Mouse (Mus musculus) granulocyte monocyte progenitor cell, adult 5-6 weeks (primary cell): ENCODE data around the gene Zpld1. TPM values are rescaled to one million over a fixed set of nuclear protein-coding genes. Genes with fewer than 3 reads are reported as not detected.

Source experiments
- ATAC-seq: replicated peaks from 2 replicates; pipeline ENCODE4 v1.8.0; 2016; ENCODE audit warnings: mild to moderate bottlenecking, moderate TSS enrichment, inconsistent platforms; ENCODE audit not compliant: poor library complexity, severe bottlenecking
- total RNA-seq, 2 experiments: library from RNA; stranded (forward) in 1 of 2; stranded (reverse) in 1 of 2; fragments of 200-712, 200-1000 nt in 1 of 2; fragments of >200 nt in 1 of 2; fragmentation: Nextera tagmentation in 1 of 2; gene quantifications; 2 replicates each; pipeline ENCODE4 v1.2.3; 2014 to 2017

Gene Zpld1
- total RNA-seq (2014; fragmentation: Nextera tagmentation) (not detected in 2 replicates), total RNA-seq (2017) (not detected in 2 replicates)

DNA sequence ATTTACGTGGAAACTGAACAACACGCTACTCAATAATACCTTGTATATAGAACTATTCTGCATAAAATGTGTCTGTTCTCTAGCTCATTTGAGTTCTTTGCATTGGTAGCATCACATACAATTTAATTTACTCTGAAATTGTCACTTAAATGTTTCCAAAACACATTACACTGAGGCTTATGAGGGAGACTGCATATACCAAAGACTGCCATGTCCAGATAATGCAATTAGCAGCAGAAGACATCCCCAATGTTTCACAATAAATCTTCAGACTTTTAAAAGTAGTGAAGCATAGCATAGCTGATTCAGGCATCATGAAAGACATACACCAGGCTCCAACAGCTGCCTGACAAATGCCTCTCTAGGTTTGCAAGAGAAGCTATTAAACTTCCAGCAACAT lies at the start of gene Zpld1:
Zpld1 (minus strand) TSS at position 101 of the 400 bp plus-strand sequence.
- no peak for ATAC-seq

DNA sequence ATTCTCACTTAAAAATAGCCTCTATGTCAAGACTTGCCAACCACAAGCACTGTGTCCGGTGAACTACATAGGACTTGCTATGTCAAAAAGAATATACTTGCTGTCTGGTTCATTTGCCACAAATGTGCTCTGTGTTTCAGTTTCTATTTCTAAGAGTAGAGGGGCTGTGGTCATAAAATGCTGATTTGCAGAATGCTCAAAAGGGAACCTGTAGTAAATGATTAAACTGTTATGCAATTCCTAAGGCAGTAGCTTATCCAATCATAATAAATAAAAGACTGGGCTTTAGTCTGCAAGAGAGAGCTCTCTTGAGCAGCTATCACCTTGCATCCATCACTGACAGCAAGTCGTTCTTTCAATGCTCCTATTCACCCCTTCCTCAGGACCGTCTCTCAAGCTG lies 47.9 kb upstream of the Zpld1 start:
- ATAC-seq = no peak

DNA sequence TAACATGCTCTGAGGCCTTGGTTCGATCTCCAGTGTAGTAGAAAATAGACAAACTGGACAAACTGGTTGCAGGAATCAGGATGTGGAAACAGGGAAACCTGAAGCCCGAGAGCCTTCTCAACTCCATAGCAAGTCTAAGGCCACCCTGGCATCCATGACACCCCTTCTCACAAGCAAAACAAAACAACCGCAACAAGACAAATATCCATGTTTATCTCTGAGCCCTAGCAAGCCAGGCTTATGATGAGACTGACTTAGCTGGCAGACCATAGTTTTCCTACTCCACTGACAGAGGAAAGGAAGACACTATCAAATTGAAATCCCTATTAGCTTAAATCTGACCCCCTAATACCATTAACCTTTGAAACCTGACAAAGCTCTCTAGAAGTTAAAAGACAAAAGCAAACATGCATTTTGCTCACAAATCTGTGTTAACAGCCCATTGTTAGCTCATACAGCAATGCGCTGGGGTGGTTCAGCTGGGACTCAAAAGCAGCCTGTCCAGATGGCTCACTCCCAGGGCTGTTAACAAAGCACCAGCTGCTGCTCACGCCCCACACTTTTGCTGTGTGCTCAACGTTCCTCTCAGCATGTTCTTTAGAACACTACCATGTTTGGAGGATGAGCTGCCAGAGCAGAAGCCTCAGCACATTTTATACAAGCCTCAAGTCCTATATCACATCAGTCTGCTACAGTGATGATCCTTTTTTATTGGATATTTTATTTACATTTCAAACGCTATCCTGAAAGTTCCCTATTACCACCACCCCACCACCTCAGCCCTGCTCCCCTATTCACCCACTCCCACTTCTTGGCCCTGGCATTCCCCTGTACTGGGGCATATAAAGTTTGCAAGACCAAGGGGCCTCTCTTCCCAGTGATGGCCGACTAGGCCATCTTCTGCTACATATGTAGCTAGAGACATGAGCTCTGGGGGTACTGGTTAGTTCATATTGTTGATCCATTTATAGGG lies 24.0 kb upstream of the Zpld1 start:
- ATAC-seq = no peak

DNA sequence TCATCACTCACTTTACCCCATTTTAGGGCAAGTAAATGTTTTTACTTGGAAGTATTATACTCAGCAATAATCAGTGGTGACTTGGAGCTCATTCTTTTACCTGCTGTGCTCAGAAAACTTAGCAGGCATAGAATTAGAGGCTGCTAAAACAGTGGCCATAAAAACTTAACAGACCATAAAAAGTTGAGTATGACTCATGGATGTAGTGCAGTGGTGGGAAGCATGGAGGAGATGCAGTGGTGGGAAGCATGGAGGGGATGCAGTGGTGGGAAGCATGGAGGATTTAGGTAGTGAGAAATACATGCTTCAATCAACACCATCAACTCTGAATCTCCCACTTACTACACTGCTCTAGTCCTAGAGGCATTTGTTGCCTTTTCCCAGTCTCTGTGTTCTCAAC lies 19.2 kb upstream of the Zpld1 start:
- ATAC-seq = no peak

DNA sequence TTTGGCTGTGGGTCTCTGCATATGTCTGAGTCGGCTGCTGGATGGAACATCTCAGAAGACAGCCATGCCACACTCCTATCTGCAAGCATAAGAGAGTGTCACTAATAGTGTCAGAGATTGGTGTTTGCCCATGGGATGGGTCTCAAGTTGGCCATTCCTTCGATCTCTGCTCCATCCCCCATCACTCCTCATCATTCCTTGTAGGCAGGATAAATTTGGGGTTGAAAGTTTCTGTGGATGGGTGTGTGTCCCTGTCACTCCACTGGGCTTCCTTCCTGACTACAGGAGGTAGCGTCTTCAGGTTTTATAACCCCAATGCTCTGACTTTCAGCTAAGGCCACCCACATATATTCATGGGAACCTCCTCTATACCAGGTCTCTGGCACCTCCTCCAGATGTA lies 14.3 kb upstream of the Zpld1 start:
- no peak for ATAC-seq

DNA sequence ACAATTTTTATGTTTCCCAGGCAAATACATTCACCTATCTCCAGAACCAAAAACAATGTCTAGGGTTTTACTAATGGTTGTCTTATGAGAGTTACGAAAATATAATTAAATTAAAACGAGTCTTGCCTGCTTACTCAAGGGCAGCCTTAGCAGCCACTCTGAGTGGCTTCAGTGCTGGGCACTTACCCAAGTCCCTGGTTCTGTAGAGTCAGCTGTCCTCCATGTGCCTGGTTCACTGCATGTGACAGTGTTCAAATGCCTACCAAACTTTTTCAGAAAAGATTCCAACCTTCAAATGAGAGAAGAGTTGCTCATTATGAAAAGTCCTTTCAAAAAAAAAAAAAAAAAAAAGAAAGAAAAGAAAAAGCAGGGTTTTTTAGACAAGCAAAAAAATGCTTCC lies 15.1 kb downstream of the Zpld1 start:
- no peak for ATAC-seq

DNA sequence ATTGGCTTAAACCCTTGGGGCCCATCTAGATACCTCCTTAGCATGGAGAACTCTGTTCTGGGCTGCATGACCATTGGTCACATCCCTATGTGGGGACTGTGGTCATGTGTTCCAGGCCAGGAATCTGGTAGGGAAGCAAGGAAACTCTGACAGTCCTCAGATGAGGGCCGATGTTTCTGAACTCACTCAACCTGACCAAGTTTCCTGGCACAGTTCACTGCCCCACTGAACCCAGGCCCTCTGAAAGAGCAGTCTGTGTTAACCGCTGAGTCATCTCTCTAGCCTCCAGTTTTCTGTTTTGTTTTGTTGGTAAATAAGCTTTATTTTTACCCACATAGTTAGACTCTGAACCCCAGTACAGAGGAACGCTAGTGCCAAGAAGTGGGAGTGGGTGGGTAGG lies 20.3 kb downstream of the Zpld1 start:
- no peak for ATAC-seq

DNA sequence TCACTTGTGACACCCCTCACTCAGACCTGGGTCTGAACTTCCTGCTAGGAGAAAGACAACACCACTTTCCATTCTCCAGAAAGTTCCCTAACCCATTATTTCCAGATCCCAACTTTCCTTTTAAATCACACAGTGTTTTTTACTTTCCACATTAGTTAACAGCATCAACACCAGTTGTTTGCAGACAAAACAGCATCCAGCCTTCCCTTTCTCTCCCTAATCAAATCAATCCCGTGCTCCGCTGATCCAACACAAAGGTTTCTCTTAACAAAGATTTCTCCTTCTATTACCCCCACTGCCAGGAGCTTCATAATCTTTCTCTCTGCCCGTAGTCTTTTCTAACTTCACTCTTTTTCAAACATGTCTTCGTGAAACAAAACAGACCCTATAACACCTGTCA lies 32.5 kb downstream of the Zpld1 start:
- ATAC-seq = no peak

DNA sequence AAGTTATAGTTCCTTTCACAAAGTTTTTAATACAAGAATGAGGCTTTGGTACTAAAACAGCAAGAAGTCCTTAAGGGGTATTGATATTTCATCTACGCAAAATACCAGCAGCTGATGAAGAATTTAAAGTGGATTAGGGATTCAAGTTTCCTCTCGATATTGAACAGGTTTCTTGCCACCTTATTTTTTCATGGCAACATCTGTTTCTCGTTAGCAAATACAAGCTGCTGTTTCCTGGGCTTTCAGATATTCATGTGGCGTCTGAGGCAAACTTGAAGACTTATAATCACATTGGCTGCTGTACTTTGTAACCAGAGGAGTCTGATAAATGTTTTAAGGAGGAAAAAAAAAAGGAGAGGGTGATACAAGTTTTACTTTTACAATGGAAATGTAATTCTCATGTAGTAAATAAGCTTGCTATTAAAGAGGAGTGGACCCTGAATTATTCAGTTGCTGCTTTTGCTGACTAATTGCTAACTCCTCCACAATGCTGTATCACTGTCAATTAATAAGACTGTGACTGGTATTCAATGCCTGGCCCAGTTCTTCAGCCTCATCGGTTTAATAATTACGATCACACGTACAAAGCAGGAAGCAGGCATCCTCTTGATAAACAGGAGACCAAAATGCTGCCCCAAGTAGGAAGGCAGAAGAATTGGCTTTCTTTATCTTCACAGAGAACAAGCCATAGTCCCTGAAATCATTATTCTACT lies 36.8 kb downstream of the Zpld1 start:
- no peak for ATAC-seq

DNA sequence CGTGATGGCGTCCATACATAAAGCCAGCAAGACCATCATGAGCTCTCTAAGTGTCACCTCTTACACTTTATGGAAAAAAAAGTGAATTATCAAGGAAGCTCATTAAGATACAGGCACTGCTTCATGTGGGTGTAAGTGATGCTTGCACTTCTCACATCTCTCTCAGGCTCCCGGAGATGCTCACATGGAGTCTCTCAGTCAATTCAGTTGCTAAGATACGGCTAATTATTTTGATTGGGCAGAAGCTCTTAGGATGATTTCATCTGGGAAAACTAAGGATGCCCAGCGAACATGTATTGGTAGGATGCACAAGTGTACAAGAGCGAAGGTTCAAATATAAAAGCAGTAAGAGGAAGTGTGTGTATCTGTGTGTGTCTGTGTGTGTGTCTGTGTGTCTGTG lies 38.1 kb downstream of the Zpld1 start:
- ATAC-seq = no peak

DNA sequence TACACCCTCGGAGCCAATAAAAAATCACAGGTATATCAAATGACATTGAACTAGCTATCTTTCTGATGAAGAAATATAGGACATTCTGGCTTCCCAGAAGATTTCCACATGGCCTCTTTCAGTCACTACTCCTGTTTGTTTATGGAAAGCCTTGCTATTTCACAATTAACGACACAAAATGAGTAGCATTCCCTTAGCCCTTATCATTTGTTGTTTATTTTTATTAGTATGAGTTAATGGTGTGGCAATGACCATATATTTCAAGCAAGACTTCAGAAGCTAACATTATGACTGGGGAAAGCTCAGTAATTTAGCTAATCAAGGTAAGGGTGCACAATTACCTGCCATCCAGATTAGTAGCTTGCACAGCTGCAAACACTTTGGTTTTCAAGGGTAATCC lies 56.8 kb downstream of the Zpld1 start:
- ATAC-seq = no peak

DNA sequence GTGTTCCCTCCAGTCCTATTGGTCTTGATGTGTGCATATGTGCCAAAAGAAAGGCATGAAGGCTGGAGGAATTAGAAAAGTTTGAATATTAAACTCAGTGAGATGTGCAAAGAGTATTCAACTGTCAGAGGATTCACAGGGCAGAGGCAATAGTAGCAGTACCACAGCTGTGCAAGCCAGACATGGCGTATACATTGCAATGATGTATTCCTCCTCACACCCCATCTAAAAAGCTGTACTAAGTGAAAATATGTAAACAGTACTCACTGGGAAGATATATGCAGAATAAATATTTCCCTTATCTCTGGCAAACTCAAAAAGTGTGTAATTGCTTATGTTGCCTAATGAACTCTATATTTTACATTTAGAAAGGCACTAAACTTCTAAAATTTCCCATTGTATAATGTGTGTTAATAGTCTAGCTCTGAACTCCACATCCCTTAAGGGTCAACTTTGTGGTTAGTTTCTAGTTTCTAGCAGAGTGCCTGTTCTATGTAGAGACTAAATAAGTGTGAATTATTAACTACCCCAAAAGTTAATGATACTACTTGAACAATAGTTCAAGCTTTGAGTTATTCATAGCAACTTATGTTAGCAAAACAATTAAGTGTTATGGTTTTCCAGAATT lies 68.7 kb downstream of the Zpld1 start:
- ATAC-seq = no peak

DNA sequence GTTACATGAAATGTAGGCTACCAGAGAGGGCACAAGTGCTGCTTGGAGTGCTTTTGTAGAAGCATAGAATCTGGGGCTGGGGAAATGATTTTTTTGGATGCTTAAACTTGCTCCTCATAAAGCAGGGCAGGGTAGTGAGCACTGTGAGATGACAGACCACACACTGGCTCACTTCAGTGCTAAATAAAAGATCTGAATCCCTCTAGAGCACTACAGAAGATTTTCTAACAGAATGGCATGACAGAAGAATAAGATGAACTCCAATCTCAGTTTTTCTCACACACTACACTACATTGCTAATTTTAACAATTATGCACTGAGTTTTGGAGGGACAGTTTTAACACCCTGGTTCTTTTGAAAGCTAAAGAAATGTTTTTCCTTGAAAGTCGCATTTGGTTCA lies 93.8 kb downstream of the Zpld1 start:
- ATAC-seq = no peak

DNA sequence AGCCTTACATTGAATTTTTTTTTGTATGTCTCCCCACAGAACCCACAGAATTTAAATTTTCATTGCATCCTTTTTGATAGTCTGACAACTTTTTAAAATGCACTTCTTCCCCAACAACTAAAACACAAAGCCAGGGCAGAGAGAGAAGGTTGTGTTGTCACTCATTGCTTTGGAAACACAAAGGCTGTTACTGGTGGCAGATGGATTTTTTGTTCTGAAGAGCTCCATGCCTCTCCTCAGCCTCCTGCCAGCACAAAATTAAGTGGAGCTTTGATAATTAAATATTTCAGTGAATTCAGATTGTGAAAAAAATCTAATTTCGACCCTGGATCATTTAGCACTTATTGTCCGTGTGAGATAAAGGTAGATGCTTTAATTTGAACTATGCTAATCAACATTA lies 107.4 kb downstream of the Zpld1 start:
- no peak for ATAC-seq

DNA sequence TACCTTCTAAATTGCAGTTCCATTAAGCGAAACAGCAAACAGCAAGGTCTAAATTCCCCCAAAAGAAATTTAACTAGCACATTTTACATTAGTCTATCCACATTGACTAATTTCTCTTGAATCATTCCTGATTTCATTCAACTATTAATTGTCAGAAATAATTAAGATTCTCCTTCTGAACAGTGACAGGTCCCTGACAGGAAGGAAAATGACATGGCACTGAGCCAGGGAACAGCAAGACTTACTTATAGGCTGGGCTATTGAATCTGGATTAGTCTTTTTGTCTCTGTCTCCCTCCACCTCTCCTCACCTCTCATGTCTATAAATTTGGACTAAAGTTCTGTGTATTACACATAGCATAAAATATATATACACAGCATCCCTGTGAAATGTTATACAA lies 112.4 kb downstream of the Zpld1 start:
- ATAC-seq = no peak
